Mouse (Mus musculus) liver, embryonic 11.5 days (tissue): Measurements from ENCODE around the gene Htr3a. TPM values are rescaled to one million over a fixed set of nuclear protein-coding genes. Genes with fewer than 3 reads are reported as not detected.

Source experiments
- ATAC-seq: fragments of 200-750 bp; cut with Nextera tagmentation; replicated peaks from 2 replicates; pipeline ENCODE4 v1.8.0; 2017; ENCODE audit warnings: moderate number of reproducible peaks, mild to moderate bottlenecking, moderate TSS enrichment, moderate library complexity; ENCODE audit not compliant: low FRiP score
- DNase-seq: peaks from one replicate; pipeline ENCODE4 v3.0.0-alpha.2; 2017; ENCODE audit warnings: low spot score
- H3K27ac ChIP-seq: fragments of 300-500 bp; sonication (generic); 2 replicates; pipeline ENCODE4 v1.5.1; 2014; ENCODE audit warnings: mild to moderate bottlenecking, low read depth, low read length, control low read depth
- H3K27me3 ChIP-seq: fragments of 300-500 bp; sonication (generic); replicated peaks from 2 replicates; pipeline ENCODE4 v1.6.1; 2014; ENCODE audit warnings: low read length, mixed read lengths; ENCODE audit not compliant: control insufficient read depth, insufficient read depth
- H3K36me3 ChIP-seq: fragments of 300-500 bp; sonication (generic); 2 replicates; pipeline ENCODE4 v1.6.1; 2014; ENCODE audit warnings: mild to moderate bottlenecking, low read length, moderate library complexity, mixed read lengths; ENCODE audit not compliant: control insufficient read depth, insufficient read depth
- H3K4me1 ChIP-seq: fragments of 300-500 bp; sonication (generic); replicated peaks from 2 replicates; pipeline ENCODE4 v1.6.1; 2014; ENCODE audit warnings: low read length, mixed read lengths; ENCODE audit not compliant: control insufficient read depth, insufficient read depth
- H3K4me2 ChIP-seq: fragments of 300-500 bp; sonication (generic); 2 replicates; pipeline ENCODE4 v1.6.1; 2014; ENCODE audit warnings: mild to moderate bottlenecking, control low read depth, moderate library complexity
- H3K4me3 ChIP-seq: fragments of 300-500 bp; sonication (generic); 2 replicates; pipeline ENCODE4 v1.5.1; 2014; ENCODE audit warnings: low read depth, low read length, control low read depth
- H3K9ac ChIP-seq: fragments of 300-500 bp; sonication (generic); 2 replicates; pipeline ENCODE4 v1.6.1; 2014; ENCODE audit warnings: low read depth, low read length, control low read depth
- H3K9me3 ChIP-seq: fragments of 300-500 bp; sonication (generic); 2 replicates; pipeline ENCODE4 v1.6.1; 2016; ENCODE audit warnings: low read length, inconsistent platforms, mixed read lengths; ENCODE audit not compliant: control insufficient read depth
- WGBS: fragments of 180-500 bp; shearing (Covaris S2); extraction: QIAGEN DNeasy Blood & Tissue Kit; methylation state at CpG from one replicate; pipeline ENCODE4 v1.1.7; 2014; 5-methylcytosine and 5-hydroxymethylcytosine counted together
- polyA plus RNA-seq: library from polyadenylated mRNA; unstranded; fragments of >200 nt; fragmentation: Nextera tagmentation; extraction: Ambion mirVana; gene quantifications from 2 replicates; pipeline ENCODE4 v1.2.1, GENCODE M21; 2014

Htr3a gene
- not detected in 2 replicates for polyA plus RNA-seq

DNA sequence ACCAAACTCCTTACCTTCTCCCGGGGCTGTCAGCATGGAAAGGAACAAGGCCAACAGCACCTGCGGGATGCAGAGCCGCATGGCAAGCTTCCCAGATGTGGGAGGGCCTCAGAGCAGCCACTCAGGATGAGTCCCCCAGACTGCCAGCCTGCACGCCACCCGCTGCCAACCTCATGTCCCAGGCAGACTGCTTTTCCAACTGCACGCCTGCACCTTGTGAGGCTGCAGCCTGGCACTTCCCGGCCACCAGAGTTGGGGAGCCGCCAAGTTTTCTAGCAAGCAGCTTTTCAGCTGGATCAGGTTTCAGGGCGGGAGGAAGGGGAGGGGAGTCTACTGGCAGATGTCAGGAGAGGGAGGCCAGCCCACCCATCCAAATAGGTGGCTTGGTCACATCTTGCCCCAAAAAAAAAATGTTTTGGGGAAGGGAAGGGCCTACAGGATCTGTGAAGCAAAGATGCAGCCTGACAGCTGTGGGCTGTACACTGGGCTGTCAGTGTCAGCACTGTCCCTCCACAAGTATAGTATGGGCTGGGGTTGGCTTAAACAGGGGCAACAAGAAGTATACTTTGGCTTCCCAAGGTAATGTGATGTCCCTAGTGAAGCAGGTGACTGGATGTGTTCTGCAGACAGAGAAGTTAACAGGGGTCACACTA is at the start of gene Htr3a:
Htr3a (minus strand) TSS at position 215 of the 653 bp plus-strand sequence.
- no peak within 1 kb of the TSS for H3K4me2 ChIP-seq
- DNase-seq (no peak), ATAC-seq (no peak)
- no peak within 1 kb of the TSS for H3K4me3 ChIP-seq
- WGBS, result 7% methylated on average over 9 of the region's 9 CpGs
- H3K4me1 ChIP-seq, result no peaks in the 10 kb centered on the region
- H3K27ac ChIP-seq, result no peak within 1 kb of the TSS
- no peaks in the 10 kb centered on the region for H3K36me3 ChIP-seq
- no peak within 1 kb of the TSS for H3K9ac ChIP-seq
- H3K27me3 ChIP-seq, result peaks cover 5% of the 10 kb centered on the region; the same call in 1 of the 2 replicates
- H3K9me3 ChIP-seq, result no peaks in the 10 kb centered on the region

DNA sequence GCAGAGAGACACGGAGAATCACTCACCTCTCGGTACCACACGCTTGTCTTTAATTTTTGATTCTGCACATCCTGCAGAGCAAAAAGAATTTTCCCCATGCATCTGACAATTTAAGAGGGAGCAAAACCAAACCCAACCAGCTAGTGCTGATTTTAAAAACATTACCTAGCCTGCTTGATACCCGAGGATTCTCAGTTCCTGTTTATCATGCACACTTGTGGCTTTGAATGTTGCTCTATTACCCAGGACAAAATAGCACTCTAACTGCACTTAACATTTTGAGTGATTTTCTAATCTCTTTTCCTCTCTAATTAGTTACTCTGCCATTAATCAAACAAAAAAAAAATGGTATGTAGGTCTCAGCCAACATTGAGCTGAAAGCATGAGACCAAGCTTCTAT is 36.7 kb upstream of the Htr3a start:
- Histone ChIP-seq H3K27me3 (no peaks in the 10 kb centered on the region), H3K4me1 (no peaks in the 10 kb centered on the region), H3K27ac (no peak overlapping the region), H3K4me2 (no peak overlapping the region), H3K4me3 (no peak overlapping the region), H3K9me3 (no peaks in the 10 kb centered on the region), H3K9ac (no peak overlapping the region), H3K36me3 (no peaks in the 10 kb centered on the region)
- DNase-seq (no peak), ATAC-seq (no peak)
- WGBS, result 79% methylated on average over 4 of the region's 4 CpGs

DNA sequence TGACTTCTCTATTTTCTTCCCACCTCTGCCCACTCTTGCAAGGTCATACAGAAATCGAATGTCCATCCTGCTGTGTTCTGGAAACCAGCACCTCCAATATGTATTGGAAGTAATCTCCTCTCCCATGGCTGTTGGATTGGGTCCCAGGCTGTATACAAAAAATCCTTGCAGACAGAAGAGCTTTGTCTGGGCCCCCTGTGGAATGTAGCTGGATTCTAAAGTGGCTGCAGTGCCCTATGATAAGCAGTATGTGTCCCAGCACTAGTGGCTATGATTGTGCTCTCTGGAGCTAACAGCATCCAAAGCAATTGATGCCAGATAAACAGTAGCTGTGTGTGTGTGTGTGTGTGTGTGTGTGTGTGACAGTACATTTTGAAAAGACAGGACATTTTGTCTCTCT is 31.4 kb upstream of the Htr3a start:
- H3K9ac ChIP-seq, result no peak overlapping the region
- no peak for DNase-seq
- H3K27me3 ChIP-seq, result no peaks in the 10 kb centered on the region
- no peak overlapping the region for H3K4me3 ChIP-seq
- no peak overlapping the region for H3K27ac ChIP-seq
- H3K36me3 ChIP-seq, result no peaks in the 10 kb centered on the region
- WGBS, result 70% methylated on average over 1 of the region's 1 CpGs
- ATAC-seq, result no peak
- H3K4me1 ChIP-seq, result no peaks in the 10 kb centered on the region
- no peak overlapping the region for H3K4me2 ChIP-seq
- no peaks in the 10 kb centered on the region for H3K9me3 ChIP-seq

DNA sequence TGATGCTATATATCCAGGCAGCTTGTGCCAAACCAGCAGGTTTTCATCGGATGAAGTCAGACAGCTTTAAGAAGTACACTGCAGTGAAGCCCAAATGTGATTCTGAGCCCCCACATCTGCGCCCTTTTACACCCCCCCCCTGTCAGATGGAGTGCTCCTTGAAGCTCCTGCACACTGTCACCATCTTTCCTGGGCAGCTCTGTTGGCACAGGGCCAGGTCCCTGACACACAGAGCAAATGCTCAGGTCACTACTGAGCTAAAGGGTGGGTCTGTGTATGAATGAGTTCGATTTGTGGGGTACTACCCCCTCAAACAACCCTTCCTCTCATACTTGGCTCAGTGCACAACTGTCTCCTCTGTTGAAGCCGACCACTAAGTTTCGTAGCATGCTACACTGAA is 18.5 kb upstream of the Htr3a start:
- H3K27ac ChIP-seq, result no peak overlapping the region
- H3K4me1 ChIP-seq, result no peaks in the 10 kb centered on the region
- DNase-seq (no peak), ATAC-seq (no peak)
- no peak overlapping the region for H3K9ac ChIP-seq
- no peak overlapping the region for H3K4me3 ChIP-seq
- no peaks in the 10 kb centered on the region for H3K27me3 ChIP-seq
- no peak overlapping the region for H3K4me2 ChIP-seq
- 65% methylated on average over 5 of the region's 5 CpGs for WGBS
- no peaks in the 10 kb centered on the region for H3K9me3 ChIP-seq
- H3K36me3 ChIP-seq, result no peaks in the 10 kb centered on the region

DNA sequence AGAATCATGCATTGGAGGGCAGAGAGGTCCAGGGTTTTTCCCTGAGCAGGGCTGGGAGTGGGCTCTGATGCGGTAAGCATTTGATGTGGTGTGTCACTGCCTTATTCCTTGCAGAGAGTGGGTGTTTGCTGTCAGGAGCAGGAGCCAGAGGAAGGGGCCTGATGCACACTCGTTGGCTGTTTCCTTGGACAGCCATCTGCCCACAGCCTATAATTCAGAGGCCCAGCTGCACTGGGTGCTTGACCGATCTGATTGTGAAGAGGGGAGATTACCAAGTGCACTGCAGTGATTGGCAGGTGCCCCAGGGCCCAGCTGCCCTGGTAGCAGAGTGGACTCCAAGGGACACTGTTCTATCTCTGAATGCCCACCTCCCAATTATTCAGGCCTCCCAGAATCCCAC is 17.9 kb upstream of the Htr3a start:
- no peak overlapping the region for H3K27ac ChIP-seq

DNA sequence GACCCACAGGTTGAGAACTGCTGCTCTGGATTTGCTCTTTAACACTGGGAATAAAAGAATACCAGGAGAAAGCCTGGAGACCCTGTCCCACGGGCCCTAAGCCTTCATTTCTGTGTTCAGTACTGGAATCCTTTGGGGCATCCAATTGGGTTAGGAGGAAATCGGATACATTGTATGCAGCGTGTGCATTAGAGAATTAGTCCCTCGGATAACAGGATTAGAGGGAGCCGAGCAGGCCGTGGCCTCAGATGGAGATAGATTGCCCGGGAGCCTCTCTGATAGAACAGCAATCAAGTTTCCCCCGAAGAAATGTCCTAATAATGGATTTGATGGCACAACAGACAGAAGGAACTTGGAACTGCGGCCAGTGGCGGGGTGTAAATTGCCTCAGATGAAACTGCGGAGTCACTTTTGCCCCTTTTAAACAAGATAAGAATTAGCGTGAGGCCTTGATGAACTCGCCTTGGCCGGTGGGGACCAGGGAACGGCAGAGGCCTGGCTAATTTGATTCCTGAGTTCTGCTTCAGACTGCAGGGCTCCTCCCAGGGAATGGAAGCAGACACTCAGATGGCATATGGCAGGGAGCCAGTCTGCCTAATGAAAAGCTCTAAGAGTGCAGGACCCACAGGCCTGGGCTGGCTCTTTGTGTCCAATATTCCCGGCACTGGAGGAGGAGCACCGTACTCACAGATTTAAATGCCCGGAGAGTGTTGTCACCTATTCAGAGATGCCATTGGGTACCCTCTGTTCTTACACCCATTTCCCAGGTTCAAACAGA is 5.3 kb upstream of the Htr3a start:
- ATAC-seq, result no peak
- Histone ChIP-seq H3K4me1 (no peaks in the 10 kb centered on the region), H3K9me3 (no peaks in the 10 kb centered on the region), H3K4me2 (no peak overlapping the region), H3K4me3 (no peak overlapping the region), H3K27me3 (peaks cover under 1% of the 10 kb centered on the region; the same call in 1 of the 2 replicates), H3K36me3 (no peaks in the 10 kb centered on the region), H3K27ac (no peak overlapping the region), H3K9ac (no peak overlapping the region)
- DNase-seq, result no peak
- 66% methylated on average over 18 of the region's 18 CpGs for WGBS

More for the DNA sequence above, 17.9 kb upstream of the Htr3a start:
- Histone ChIP-seq H3K27me3 (no peaks in the 10 kb centered on the region), H3K4me3 (no peak overlapping the region), H3K4me1 (no peaks in the 10 kb centered on the region), H3K36me3 (no peaks in the 10 kb centered on the region), H3K4me2 (no peak overlapping the region), H3K9me3 (no peaks in the 10 kb centered on the region), H3K9ac (no peak overlapping the region)
- ATAC-seq (no peak), DNase-seq (no peak)
- WGBS, result 60% methylated on average over 3 of the region's 3 CpGs

DNA sequence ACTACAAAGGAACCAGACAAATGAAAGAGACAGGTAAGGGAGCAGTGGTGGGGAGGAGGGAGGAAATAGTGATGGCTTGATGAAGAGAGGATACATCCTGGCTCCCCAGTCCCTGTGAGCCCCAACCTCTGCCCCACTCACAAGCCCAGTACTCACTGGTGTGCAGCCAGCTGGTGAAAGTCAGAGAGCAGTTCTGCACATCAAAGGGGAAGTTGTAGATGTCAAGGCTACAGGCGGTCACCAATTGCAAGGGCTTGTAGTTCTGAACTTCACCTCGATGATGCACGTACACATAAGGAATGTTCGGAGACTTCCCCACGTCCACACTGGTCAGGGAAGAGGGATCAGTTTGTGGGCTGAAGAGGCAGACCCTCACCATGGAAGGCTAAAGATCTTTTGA is 6.5 kb downstream of the Htr3a start:
- Histone ChIP-seq H3K36me3 (no peaks in the 10 kb centered on the region), H3K4me2 (no peak overlapping the region), H3K27me3 (no peaks in the 10 kb centered on the region), H3K27ac (no peak overlapping the region), H3K4me3 (no peak overlapping the region), H3K9me3 (no peaks in the 10 kb centered on the region), H3K9ac (no peak overlapping the region), H3K4me1 (no peaks in the 10 kb centered on the region)
- WGBS, result 69% methylated on average over 5 of the region's 5 CpGs
- no peak for ATAC-seq
- no peak for DNase-seq

DNA sequence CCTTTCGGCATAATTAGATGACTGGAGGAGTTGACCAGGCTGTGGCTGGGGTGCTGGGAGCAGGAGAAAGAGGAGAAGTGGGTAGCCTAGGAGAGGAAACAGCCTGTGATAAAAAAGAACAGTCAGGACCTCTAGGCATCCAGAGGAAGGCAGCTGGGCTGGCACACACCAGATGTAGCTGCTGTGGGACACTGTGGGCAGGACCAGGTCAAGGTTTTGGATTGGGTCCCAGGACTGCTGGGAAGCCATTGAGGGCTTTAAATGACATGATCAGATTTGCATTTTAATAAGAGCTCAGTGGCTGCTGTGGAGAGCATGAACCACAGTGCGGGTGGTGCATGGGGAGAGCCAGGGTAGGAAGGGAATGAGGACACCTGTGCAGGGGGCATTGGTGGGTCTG is 7.1 kb downstream of the Htr3a start:
- Histone ChIP-seq H3K27ac (no peak overlapping the region), H3K4me2 (no peak overlapping the region), H3K36me3 (no peaks in the 10 kb centered on the region), H3K9me3 (no peaks in the 10 kb centered on the region), H3K27me3 (no peaks in the 10 kb centered on the region), H3K9ac (no peak overlapping the region), H3K4me1 (no peaks in the 10 kb centered on the region), H3K4me3 (no peak overlapping the region)
- ATAC-seq, result no peak
- DNase-seq, result no peak
- 79% methylated on average over 2 of the region's 2 CpGs for WGBS

DNA sequence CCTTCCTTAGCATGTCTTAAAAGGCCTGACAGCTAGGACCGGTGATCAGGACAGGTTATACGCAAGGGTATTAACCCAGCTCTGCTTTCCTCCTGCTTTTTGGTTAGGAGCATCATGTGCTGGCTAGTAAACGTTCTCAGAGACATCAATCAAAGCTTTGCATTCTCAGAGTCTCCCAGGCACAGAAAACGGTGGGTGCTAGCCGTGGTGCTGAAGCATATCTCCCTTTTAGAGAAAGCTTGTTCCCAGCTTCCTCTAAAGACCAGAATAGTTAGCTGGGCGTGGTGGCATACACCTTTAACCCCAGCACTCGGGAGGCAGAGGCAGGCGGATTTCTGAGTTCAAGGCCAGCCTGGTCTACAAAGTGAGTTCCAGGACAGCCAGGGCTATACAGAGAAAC is 12.3 kb downstream of the Htr3a start:
- Histone ChIP-seq H3K36me3 (no peaks in the 10 kb centered on the region), H3K9ac (no peak overlapping the region), H3K9me3 (no peaks in the 10 kb centered on the region), H3K27ac (no peak overlapping the region), H3K4me1 (no peaks in the 10 kb centered on the region), H3K27me3 (peaks cover 5% of the 10 kb centered on the region), H3K4me3 (no peak overlapping the region), H3K4me2 (no peak overlapping the region)
- no peak for ATAC-seq
- no peak for DNase-seq
- 24% methylated on average over 8 of the region's 8 CpGs for WGBS
